Mouse (Mus musculus) limb, embryonic 11.5 days (tissue): ENCODE measurements around the gene Olfr433. TPM values are rescaled to one million over a fixed set of nuclear protein-coding genes. Genes with fewer than 3 reads are reported as not detected.
"Not testable (repeated sequence)": the region's sequence is repeated elsewhere in the genome, so short reads cannot be mapped to it uniquely, and the experiment has no call there.

Experiments used
- ATAC-seq: fragments of 200-750 bp; cut with Nextera tagmentation; 2 replicates; pipeline ENCODE4 v1.8.0; 2017; ENCODE audit warnings: low read depth; ENCODE audit not compliant: insufficient number of reproducible peaks, low FRiP score, low TSS enrichment
- DNase-seq: peaks from one replicate; pipeline ENCODE4 v3.0.0-alpha.2; 2015; ENCODE audit warnings: low spot score
- H3K27ac ChIP-seq: fragments of 300-500 bp; sonication (generic); replicated peaks from 2 replicates; pipeline ENCODE4 v1.5.1; 2014; ENCODE audit warnings: low read depth, mild to moderate bottlenecking, low read length
- H3K27me3 ChIP-seq: fragments of 300-500 bp; sonication (generic); 2 replicates; pipeline ENCODE4 v1.6.1; 2014; ENCODE audit warnings: mild to moderate bottlenecking, low read length, mixed read lengths; ENCODE audit not compliant: control insufficient read depth, insufficient read depth
- H3K36me3 ChIP-seq: fragments of 300-500 bp; sonication (generic); 2 replicates; pipeline ENCODE4 v1.6.1; 2014; ENCODE audit warnings: mild to moderate bottlenecking, low read length, moderate library complexity, mixed read lengths; ENCODE audit not compliant: control insufficient read depth, insufficient read depth
- H3K4me1 ChIP-seq: fragments of 300-500 bp; sonication (generic); 2 replicates; pipeline ENCODE4 v1.6.1; 2014; ENCODE audit warnings: low read length, mixed read lengths; ENCODE audit not compliant: control insufficient read depth, insufficient read depth
- H3K4me2 ChIP-seq: fragments of 300-500 bp; sonication (generic); 2 replicates; pipeline ENCODE4 v1.6.1; 2014; ENCODE audit warnings: low read depth, mild to moderate bottlenecking, moderate library complexity; ENCODE audit not compliant: severe bottlenecking
- H3K4me3 ChIP-seq: fragments of 300-500 bp; sonication (generic); 2 replicates; pipeline ENCODE4 v1.5.1; 2014; ENCODE audit warnings: low read depth, low read length
- H3K9ac ChIP-seq: fragments of 300-500 bp; sonication (generic); 2 replicates; pipeline ENCODE4 v1.6.1; 2014; ENCODE audit warnings: mild to moderate bottlenecking, low read length
- H3K9me3 ChIP-seq: fragments of 300-500 bp; sonication (generic); 2 replicates; pipeline ENCODE4 v1.6.1; 2016; ENCODE audit warnings: low read length; ENCODE audit not compliant: control insufficient read depth
- WGBS: fragments of 180-500 bp; shearing (Covaris S2); extraction: QIAGEN DNeasy Blood & Tissue Kit; methylation state at CpG from one replicate; pipeline ENCODE4 v1.1.7; 2014; 5-methylcytosine and 5-hydroxymethylcytosine counted together
- polyA plus RNA-seq: library from polyadenylated mRNA; unstranded; fragments of >200 nt; fragmentation: Nextera tagmentation; extraction: Ambion mirVana; gene quantifications from 2 replicates; pipeline ENCODE4 v1.2.1, GENCODE M21; 2014

The Olfr433 gene
- polyA plus RNA-seq, 1 experiment from 2014 or later: not detected

DNA sequence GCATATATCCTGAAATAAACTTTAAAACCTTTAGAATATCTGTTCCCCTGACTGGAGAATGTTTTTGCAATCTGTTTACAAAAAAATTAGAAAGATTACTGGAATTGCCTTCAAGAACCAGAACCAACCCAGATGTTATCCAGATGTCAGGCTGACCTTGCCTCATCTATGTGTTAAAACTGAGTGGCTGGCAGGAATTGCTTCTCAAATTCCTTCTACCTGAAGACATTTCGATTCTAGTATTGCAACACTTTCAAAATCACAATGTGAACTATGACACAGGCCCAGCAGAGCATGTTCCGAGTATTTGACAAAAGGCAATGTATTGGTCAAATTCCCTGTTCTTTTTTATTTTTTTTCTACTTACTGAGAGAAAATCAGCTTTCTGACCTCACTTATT, 3.9 kb downstream of the Olfr433 start:
- H3K4me3 ChIP-seq: no peak overlapping the region
- no peaks in the 10 kb centered on the region for H3K27me3 ChIP-seq
- ATAC-seq (no peak), DNase-seq (no peak)
- H3K9ac ChIP-seq: no peak overlapping the region
- no peak overlapping the region for H3K4me2 ChIP-seq
- H3K27ac ChIP-seq: no peak overlapping the region
- no peaks in the 10 kb centered on the region for H3K36me3 ChIP-seq
- H3K4me1 ChIP-seq: no peaks in the 10 kb centered on the region
- no peaks in the 10 kb centered on the region for H3K9me3 ChIP-seq
- 71% methylated on average over 2 of the region's 2 CpGs for WGBS

DNA sequence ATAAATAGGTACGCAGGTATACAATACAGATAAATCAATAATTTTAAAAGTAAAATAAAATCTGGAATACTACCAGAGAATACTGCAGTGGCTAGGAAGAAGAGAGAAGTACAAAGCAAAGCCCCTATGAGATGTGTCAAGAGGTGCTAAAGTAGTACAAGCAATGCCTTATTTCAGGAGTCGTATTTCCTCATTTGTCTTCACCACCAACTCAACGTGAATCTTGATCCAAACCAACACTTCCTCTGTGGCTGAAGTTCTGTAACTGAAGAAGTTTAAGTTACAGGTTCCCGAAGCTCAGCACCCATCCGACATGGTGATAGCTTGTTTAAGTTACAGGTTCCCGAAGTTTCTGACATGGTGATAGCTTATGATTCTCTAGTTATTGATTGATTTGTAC, 7.7 kb downstream of the Olfr433 start:
- not testable (repeated sequence) for ATAC-seq, DNase-seq, H3K9me3 ChIP-seq, H3K4me3 ChIP-seq, H3K27me3 ChIP-seq, H3K9ac ChIP-seq, H3K4me2 ChIP-seq, H3K4me1 ChIP-seq, H3K36me3 ChIP-seq, H3K27ac ChIP-seq
- WGBS: 76% methylated on average over 6 of the region's 6 CpGs

DNA sequence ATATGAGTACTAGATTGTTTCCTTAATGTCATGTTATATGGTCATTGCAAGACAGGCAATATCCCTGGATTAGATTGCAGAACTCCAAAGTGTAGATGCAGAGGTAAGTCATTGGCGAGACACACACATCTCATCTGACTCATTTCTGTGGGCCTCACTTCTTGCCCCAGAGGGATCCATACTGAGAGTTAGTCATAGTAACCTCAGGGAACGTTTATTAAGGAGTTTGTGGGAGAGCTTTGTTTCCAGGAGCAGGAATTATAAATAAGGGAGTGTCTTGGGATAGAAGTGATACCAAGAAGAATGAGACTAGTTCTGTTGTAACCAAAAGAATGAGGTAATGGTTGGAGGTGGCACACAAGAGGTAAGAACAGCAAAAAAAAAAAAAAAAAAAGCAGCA, 8.4 kb downstream of the Olfr433 start, which contains the start of gene Olfr432:
TSS of gene Olfr432 (plus strand) at position 313 of the 400 bp plus-strand sequence.
- H3K4me1 ChIP-seq: no peaks in the 10 kb centered on the region
- no peaks in the 10 kb centered on the region for H3K36me3 ChIP-seq
- no peaks in the 10 kb centered on the region for H3K27me3 ChIP-seq
- ATAC-seq (no peak), DNase-seq (no peak)
- H3K9me3 ChIP-seq: no peaks in the 10 kb centered on the region
- 72% methylated on average over 2 of the region's 2 CpGs for WGBS
- no peak within 1 kb of the TSS for H3K9ac ChIP-seq
- H3K4me3 ChIP-seq: no peak within 1 kb of the TSS
- no peak within 1 kb of the TSS for H3K4me2 ChIP-seq
- H3K27ac ChIP-seq: no peak within 1 kb of the TSS

DNA sequence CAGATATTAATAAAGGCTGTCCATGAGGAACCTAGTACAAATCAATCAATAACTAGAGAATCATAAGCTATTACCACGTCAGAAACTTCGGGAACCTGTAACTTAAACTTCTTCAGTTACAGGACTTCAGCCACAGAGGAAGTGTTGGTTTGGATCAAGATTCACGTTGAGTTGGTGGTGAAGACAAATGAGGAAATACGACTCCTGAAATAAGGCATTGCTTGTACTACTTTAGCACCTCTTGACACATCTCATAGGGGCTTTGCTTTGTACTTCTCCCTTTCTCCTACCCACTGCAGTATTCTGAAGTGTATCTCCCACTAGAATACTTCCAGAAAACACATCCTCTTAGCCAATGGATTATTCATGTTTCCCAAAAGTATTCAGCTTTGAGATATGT, 8.9 kb downstream of the Olfr433 start:
- H3K9me3 ChIP-seq, H3K4me2 ChIP-seq, H3K4me1 ChIP-seq, H3K27me3 ChIP-seq, H3K27ac ChIP-seq, H3K9ac ChIP-seq, ATAC-seq, H3K4me3 ChIP-seq, DNase-seq, H3K36me3 ChIP-seq: not testable (repeated sequence)
- 63% methylated on average over 4 of the region's 4 CpGs for WGBS

DNA sequence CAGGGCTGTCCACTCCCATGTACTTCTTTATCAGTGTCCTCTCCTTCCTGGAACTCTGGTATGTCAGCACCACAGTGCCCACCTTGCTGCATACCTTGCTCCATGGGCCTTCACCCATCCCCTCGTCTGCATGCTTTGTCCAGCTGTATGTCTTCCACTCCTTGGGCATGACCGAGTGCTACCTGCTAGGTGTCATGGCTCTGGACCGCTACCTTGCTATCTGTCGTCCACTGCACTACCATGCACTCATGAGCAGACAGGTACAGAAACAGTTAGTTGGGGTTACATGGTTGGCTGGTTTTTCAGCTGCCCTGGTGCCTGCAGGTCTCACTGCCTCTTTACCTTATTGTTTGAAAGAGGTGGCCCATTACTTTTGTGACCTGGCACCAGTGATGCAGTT, 10.0 kb downstream of the Olfr433 start:
- ATAC-seq (no peak), DNase-seq (no peak)
- H3K4me3 ChIP-seq: no peak overlapping the region
- H3K4me2 ChIP-seq: no peak overlapping the region
- WGBS: 81% methylated on average over 4 of the region's 4 CpGs
- no peaks in the 10 kb centered on the region for H3K9me3 ChIP-seq
- H3K9ac ChIP-seq: no peak overlapping the region
- H3K4me1 ChIP-seq: no peaks in the 10 kb centered on the region
- no peaks in the 10 kb centered on the region for H3K27me3 ChIP-seq
- no peaks in the 10 kb centered on the region for H3K36me3 ChIP-seq
- no peak overlapping the region for H3K27ac ChIP-seq

DNA sequence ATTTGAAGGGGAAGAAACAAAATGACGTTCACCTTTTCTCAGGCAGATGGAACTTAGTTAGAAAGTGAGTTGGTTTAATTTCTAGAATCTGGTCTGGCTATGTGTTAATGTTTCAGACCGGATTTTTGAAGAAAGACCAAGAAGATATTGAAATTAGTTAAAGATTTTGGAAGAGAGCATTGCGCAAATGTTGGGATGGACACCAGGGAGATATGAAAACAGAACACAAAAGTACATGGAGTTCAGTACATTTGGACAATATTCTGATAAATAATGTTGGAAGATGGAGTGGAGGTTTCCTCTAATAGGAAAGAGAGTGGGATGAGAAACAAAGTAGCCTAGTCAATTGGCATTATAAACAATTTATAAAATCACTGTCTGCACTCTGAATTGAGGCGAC, 11.0 kb downstream of the Olfr433 start:
- Histone ChIP-seq H3K9me3 (no peaks in the 10 kb centered on the region), H3K4me2 (no peak overlapping the region), H3K27me3 (no peaks in the 10 kb centered on the region), H3K27ac (no peak overlapping the region), H3K4me3 (no peak overlapping the region), H3K36me3 (no peaks in the 10 kb centered on the region), H3K9ac (no peak overlapping the region), H3K4me1 (no peaks in the 10 kb centered on the region)
- no peak for ATAC-seq
- no peak for DNase-seq
- 84% methylated on average over 4 of the region's 4 CpGs for WGBS

DNA sequence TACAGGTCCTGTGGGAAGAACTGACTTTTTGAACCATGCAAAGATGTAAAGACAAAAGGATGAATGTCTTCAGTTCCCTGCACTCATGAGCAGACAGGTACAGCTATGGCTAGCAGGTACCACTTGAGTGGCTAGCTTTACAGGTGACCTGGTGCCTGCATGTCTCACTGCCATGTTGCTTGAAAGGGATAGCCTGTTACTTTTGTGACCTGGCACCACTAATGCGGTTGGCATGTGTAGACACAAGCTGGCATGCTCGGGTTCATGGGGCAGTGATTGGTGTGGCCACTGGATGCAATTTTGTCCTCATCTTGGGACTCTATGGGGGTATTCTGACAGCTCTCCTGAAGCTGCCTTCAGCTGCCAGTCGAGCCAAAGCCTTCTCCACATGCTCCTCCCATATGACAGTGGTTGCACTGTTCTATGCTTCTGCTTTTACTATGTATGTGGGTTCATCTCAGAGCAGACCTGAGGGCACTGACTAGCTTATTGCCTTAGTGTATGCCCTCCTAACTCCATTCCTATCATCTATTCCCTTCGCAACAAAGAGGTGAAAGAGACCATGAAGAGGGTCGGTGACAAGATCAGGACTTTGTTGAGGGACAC, 11.5 kb downstream of the Olfr433 start:
- ATAC-seq (no peak), DNase-seq (no peak)
- Histone ChIP-seq H3K4me3 (no peak overlapping the region), H3K27me3 (no peaks in the 10 kb centered on the region), H3K9ac (no peak overlapping the region), H3K4me1 (no peaks in the 10 kb centered on the region), H3K9me3 (no peaks in the 10 kb centered on the region), H3K27ac (no peak overlapping the region), H3K4me2 (no peak overlapping the region), H3K36me3 (no peaks in the 10 kb centered on the region)
- 85% methylated on average over 5 of the region's 5 CpGs for WGBS

DNA sequence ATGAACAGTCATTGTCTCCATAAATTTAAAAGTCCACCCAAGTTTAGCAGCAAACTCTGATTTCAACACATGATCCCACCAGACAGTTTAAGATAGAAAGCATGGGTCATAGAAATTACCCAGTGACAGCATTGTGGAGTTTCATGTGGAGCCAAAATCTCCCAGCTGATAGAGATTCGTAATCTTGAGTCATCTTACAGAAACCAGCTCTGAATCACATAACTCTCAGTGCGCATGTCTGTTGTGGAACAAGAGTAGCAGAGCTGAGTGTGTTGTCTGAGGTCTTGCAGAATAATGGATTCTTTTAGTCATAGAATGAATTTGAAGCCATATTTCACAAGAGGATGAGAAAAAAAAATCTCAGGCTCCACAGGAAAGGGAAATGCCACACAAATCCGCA, 12.5 kb downstream of the Olfr433 start:
- Histone ChIP-seq H3K4me2 (no peak overlapping the region), H3K27ac (no peak overlapping the region), H3K27me3 (no peaks in the 10 kb centered on the region), H3K4me1 (no peaks in the 10 kb centered on the region), H3K9me3 (no peaks in the 10 kb centered on the region), H3K4me3 (no peak overlapping the region), H3K9ac (no peak overlapping the region), H3K36me3 (no peaks in the 10 kb centered on the region)
- DNase-seq (no peak), ATAC-seq (no peak)
- 87% methylated on average over 3 of the region's 3 CpGs for WGBS

DNA sequence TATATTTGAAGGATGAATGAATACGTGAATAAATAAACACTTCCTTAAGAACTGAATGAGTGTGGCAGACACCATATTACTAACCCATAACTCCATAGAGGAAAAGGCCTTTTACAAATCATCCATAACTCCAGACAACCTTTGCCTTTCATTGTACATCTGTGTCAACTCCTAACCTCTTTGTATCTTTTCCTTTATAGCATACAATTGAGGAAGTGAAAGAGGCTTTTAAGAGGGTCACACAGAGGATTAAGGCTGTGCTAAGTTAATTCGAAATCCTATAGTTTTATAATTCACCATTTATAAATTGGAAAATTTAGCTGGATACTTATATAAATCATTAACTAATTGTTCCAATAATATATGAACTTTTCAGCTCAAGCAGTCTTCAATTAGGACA, 14.7 kb downstream of the Olfr433 start:
- Histone ChIP-seq H3K9ac (no peak overlapping the region), H3K9me3 (no peaks in the 10 kb centered on the region), H3K27ac (no peak overlapping the region), H3K4me2 (no peak overlapping the region), H3K4me1 (no peaks in the 10 kb centered on the region), H3K36me3 (no peaks in the 10 kb centered on the region), H3K27me3 (no peaks in the 10 kb centered on the region), H3K4me3 (no peak overlapping the region)
- no peak for ATAC-seq
- DNase-seq: no peak
- WGBS: 88% methylated on average over 2 of the region's 2 CpGs
